Mouse (Mus musculus) C2C12 (cell line): ENCODE measurements around the gene Pts. TPM values are rescaled to one million over a fixed set of nuclear protein-coding genes. Genes with fewer than 3 reads are reported as not detected.

Experiments
- H3K27me3 ChIP-seq: one replicate; pipeline ENCODE4 v1.6.1; 2011; ENCODE audit not compliant: control insufficient read depth, insufficient read depth, insufficient read length
- H3K36me3 ChIP-seq: one replicate; pipeline ENCODE4 v1.6.1; 2011; ENCODE audit not compliant: control insufficient read depth, insufficient read depth
- H3K4me3 ChIP-seq: one replicate; pipeline ENCODE4 v1.5.1; 2011; ENCODE audit warnings: mild to moderate bottlenecking, control low read depth; ENCODE audit not compliant: poor library complexity, insufficient read depth, severe bottlenecking
- H3K79me2 ChIP-seq: one replicate; pipeline ENCODE4 v1.6.1; 2011; ENCODE audit not compliant: control insufficient read depth, insufficient read depth
- H3K79me3 ChIP-seq: one replicate; pipeline ENCODE4 v1.6.1; 2011; ENCODE audit warnings: low read depth, control low read depth
- H3ac ChIP-seq: one replicate; pipeline ENCODE3; 2011; ENCODE audit warnings: low read depth; ENCODE audit not compliant: control insufficient read depth, insufficient read length
- CEBPB ChIP-seq: IDR thresholded peaks from one replicate; pipeline ENCODE4 v1.6.1; 2011; ENCODE audit warnings: low read depth, mild to moderate bottlenecking, control low read depth, moderate library complexity
- CTCF ChIP-seq: IDR thresholded peaks from one replicate; pipeline ENCODE4 v1.5.1; 2011; ENCODE audit not compliant: control insufficient read depth, insufficient read depth, insufficient read length
- FOSL1 ChIP-seq: IDR thresholded peaks from one replicate; pipeline ENCODE4 v1.8.0; 2011; ENCODE audit warnings: mild to moderate bottlenecking, low read length; ENCODE audit not compliant: poor library complexity, insufficient read depth, severe bottlenecking
- MAX ChIP-seq: IDR thresholded peaks from one replicate; pipeline ENCODE4 v1.6.1; 2011; ENCODE audit warnings: mild to moderate bottlenecking, control low read depth
- MYOD1 ChIP-seq: IDR thresholded peaks from one replicate; pipeline ENCODE4 v1.6.1; 2011; ENCODE audit warnings: low read depth; ENCODE audit not compliant: control insufficient read depth, insufficient read length
- MYOG ChIP-seq: IDR thresholded peaks from one replicate; pipeline ENCODE4 v1.6.1; 2011; ENCODE audit not compliant: control insufficient read depth, insufficient read length; ENCODE audit errors: extremely low read depth
- USF1 ChIP-seq: IDR thresholded peaks from one replicate; pipeline ENCODE4 v1.6.1; 2011; ENCODE audit warnings: low read depth, mild to moderate bottlenecking, control low read depth, moderate library complexity
- polyA plus RNA-seq: library from polyadenylated mRNA; unstranded; fragments of >200 nt; fragmentation: generic; extraction: Trizol; gene quantifications from one replicate; pipeline ENCODE4 v1.2.1, GENCODE M21; 2012; ENCODE audit warnings: missing spikeins

The Pts gene
- polyA plus RNA-seq, 1 experiment = 11.0 TPM

- TF ChIP-seq MYOG (no peak), MYOD1 (no peak), FOSL1 (no peak), USF1 (no peak), MAX (no peak), CTCF (no peak), CEBPB (no peak)
- no peaks in the 10 kb centered on the region for H3K79me2 ChIP-seq
These were observed 49.0 kb downstream of the Pts start for GRCm38 (mm10) chr9:50479476-50479875.

GRCm38 (mm10) chr9:50478826-50479225 is 49.7 kb downstream of the Pts start:
- Histone ChIP-seq H3K4me3 (no peak overlapping the region), H3K79me2 (no peaks in the 10 kb centered on the region), H3K36me3 (no peaks in the 10 kb centered on the region), H3K79me3 (no peaks in the 10 kb centered on the region), H3K27me3 (no peaks in the 10 kb centered on the region), H3ac (no peak overlapping the region)
- TF ChIP-seq USF1 (no peak), MAX (no peak), MYOG (no peak), FOSL1 (no peak), CTCF (no peak), CEBPB (no peak), MYOD1 (no peak)

More at GRCm38 (mm10) chr9:50479476-50479875, 49.0 kb downstream of the Pts start:
- no peak overlapping the region for H3ac ChIP-seq
- no peaks in the 10 kb centered on the region for H3K79me3 ChIP-seq
- H3K27me3 ChIP-seq = no peaks in the 10 kb centered on the region
- H3K4me3 ChIP-seq = no peak overlapping the region
- H3K36me3 ChIP-seq = no peaks in the 10 kb centered on the region

GRCm38 (mm10) chr9:50477270-50477669 is 51.3 kb downstream of the Pts start:
- Histone ChIP-seq H3K79me3 (no peaks in the 10 kb centered on the region), H3ac (no peak overlapping the region), H3K79me2 (no peaks in the 10 kb centered on the region), H3K27me3 (no peaks in the 10 kb centered on the region), H3K36me3 (no peaks in the 10 kb centered on the region), H3K4me3 (no peak overlapping the region)
- TF ChIP-seq MYOD1 = no peak
- TF ChIP-seq CEBPB = no peak
- TF ChIP-seq MAX = no peak
- TF ChIP-seq FOSL1 = no peak
- no peak for TF ChIP-seq MYOG
- TF ChIP-seq USF1 = no peak

- Histone ChIP-seq H3K36me3 (no peaks in the 10 kb centered on the region), H3K79me2 (no peaks in the 10 kb centered on the region), H3K79me3 (no peaks in the 10 kb centered on the region), H3K4me3 (no peak overlapping the region), H3K27me3 (no peaks in the 10 kb centered on the region), H3ac (no peak overlapping the region)
- peak; percentile 36 for TF ChIP-seq FOSL1
- TF ChIP-seq MYOG = no peak
These were observed 51.9 kb downstream of the Pts start for GRCm38 (mm10) chr9:50476651-50477050.

- H3K79me2 ChIP-seq = no peaks in the 10 kb centered on the region
- no peak overlapping the region for H3ac ChIP-seq
- no peaks in the 10 kb centered on the region for H3K79me3 ChIP-seq
- no peaks in the 10 kb centered on the region for H3K36me3 ChIP-seq
- TF ChIP-seq MAX = no peak
- TF ChIP-seq MYOG = no peak
- TF ChIP-seq FOSL1 = no peak
- H3K4me3 ChIP-seq = no peak overlapping the region
- H3K27me3 ChIP-seq = no peaks in the 10 kb centered on the region
These were observed 52.8 kb downstream of the Pts start for GRCm38 (mm10) chr9:50475745-50476144.

GRCm38 (mm10) chr9:50475318-50475717 is 53.2 kb downstream of the Pts start:
- no peaks in the 10 kb centered on the region for H3K27me3 ChIP-seq
- no peaks in the 10 kb centered on the region for H3K79me3 ChIP-seq
- no peaks in the 10 kb centered on the region for H3K79me2 ChIP-seq
- H3ac ChIP-seq = no peak overlapping the region
- no peak overlapping the region for H3K4me3 ChIP-seq
- no peaks in the 10 kb centered on the region for H3K36me3 ChIP-seq
- no peak for TF ChIP-seq MYOG
- no peak for TF ChIP-seq MYOD1
- no peak for TF ChIP-seq CEBPB
- TF ChIP-seq CTCF = no peak
- TF ChIP-seq FOSL1 = no peak
- no peak for TF ChIP-seq MAX
- no peak for TF ChIP-seq USF1

Other genes with a start within 250 kb of the Pts start
- 92.7 TPM for gene Rpl10-ps3, start 183.8 kb downstream of the Pts start, polyA plus RNA-seq
- 0.35 TPM for gene Plet1, start 34.2 kb downstream of the Pts start, polyA plus RNA-seq
- 0.81 TPM for gene Il18, start 26.1 kb upstream of the Pts start, polyA plus RNA-seq
- 0.02 TPM for gene Bco2, start 26.5 kb upstream of the Pts start, polyA plus RNA-seq
- not detected for gene Tex12, start 32.6 kb upstream of the Pts start, polyA plus RNA-seq
- 244 TPM for gene Sdhd, start 75.1 kb upstream of the Pts start, polyA plus RNA-seq
- 195 TPM for gene Timm8b, start 75.2 kb upstream of the Pts start, polyA plus RNA-seq
- gene Pih1d2, start 88.6 kb upstream of the Pts start, polyA plus RNA-seq = 2.5 TPM
- gene Nkapd1, start 88.7 kb upstream of the Pts start, polyA plus RNA-seq = 3.6 TPM
- gene Dlat, start 131.1 kb upstream of the Pts start, polyA plus RNA-seq = 42.1 TPM
- 1.2 TPM for gene Dixdc1, start 210.8 kb upstream of the Pts start, polyA plus RNA-seq
- 1.3 TPM for gene 2310030G06Rik, start 217.8 kb upstream of the Pts start, polyA plus RNA-seq
- 224 TPM for gene Cryab, start 222.6 kb upstream of the Pts start, polyA plus RNA-seq
- 36.4 TPM for gene Hspb2, start 223.6 kb upstream of the Pts start, polyA plus RNA-seq
- 4.4 TPM for gene Fdxacb1, start 239.5 kb upstream of the Pts start, polyA plus RNA-seq
- 23.0 TPM for gene Alg9, start 246.3 kb upstream of the Pts start, polyA plus RNA-seq
- gene 1110032A03Rik, start 246.8 kb upstream of the Pts start, polyA plus RNA-seq = 4.8 TPM